Mouse (Mus musculus) large intestine, adult 2 months (tissue): ENCODE measurements around the gene Tmem26. TPM values are rescaled to one million over a fixed set of nuclear protein-coding genes. Genes with fewer than 3 reads are reported as not detected.

Source experiments
- DNase-seq: peaks from one replicate; pipeline ENCODE4 v3.0.0-alpha.2; 2012; ENCODE audit warnings: low read depth, low spot score
- WGBS: fragments of 180-500 bp; shearing (Covaris S2); methylation state at CpG from one replicate; pipeline ENCODE4 v1.1.7; 2018; 5-methylcytosine and 5-hydroxymethylcytosine counted together
- polyA plus RNA-seq: library from polyadenylated mRNA; depleted of rRNA; stranded (reverse); fragments of >200 nt; gene quantifications from 2 replicates; pipeline ENCODE4 v1.2.3, GENCODE M21; 2012; rRNA removed

Gene Tmem26
- 0.35 and 0.59 TPM in 2 replicates for polyA plus RNA-seq

- DNase-seq = no peak
- WGBS = 2% methylated on average over 32 of the region's 32 CpGs
Measured at GRCm38 (mm10) chr10:68723568-68724360, at the start of gene Tmem26. Gene Tmem26, plus strand, starts transcription at chr10:68723646.

GRCm38 (mm10) chr10:68678678-68679077 is 44.8 kb upstream of the Tmem26 start:
- no peak for DNase-seq
- 79% methylated on average over 4 of the region's 4 CpGs for WGBS

- WGBS = 72% methylated on average over 4 of the region's 4 CpGs
- no peak for DNase-seq
Measured at GRCm38 (mm10) chr10:68681233-68681632, 42.2 kb upstream of the Tmem26 start.

GRCm38 (mm10) chr10:68685510-68685909 is 37.9 kb upstream of the Tmem26 start:
- no peak for DNase-seq

- DNase-seq = no peak
- 73% methylated on average over 7 of the region's 7 CpGs for WGBS
Measured at GRCm38 (mm10) chr10:68691116-68691515, 32.3 kb upstream of the Tmem26 start.

- 94% methylated on average over 1 of the region's 1 CpGs for WGBS
- no peak for DNase-seq
Measured at GRCm38 (mm10) chr10:68692401-68692800, 31.0 kb upstream of the Tmem26 start.

GRCm38 (mm10) chr10:68695760-68696336 is 27.6 kb upstream of the Tmem26 start:
- DNase-seq = no peak

GRCm38 (mm10) chr10:68704268-68704667 is 19.2 kb upstream of the Tmem26 start:
- DNase-seq = no peak
- WGBS = 74% methylated on average over 2 of the region's 2 CpGs

GRCm38 (mm10) chr10:68705471-68706036 is 17.9 kb upstream of the Tmem26 start:
- no peak for DNase-seq
- 75% methylated on average over 4 of the region's 4 CpGs for WGBS

GRCm38 (mm10) chr10:68707014-68707852 is 16.2 kb upstream of the Tmem26 start:
- no peak for DNase-seq
- 74% methylated on average over 3 of the region's 3 CpGs for WGBS

- WGBS = 81% methylated on average over 2 of the region's 2 CpGs
Measured at GRCm38 (mm10) chr10:68712926-68713325, 10.5 kb upstream of the Tmem26 start.

GRCm38 (mm10) chr10:68714302-68714701 is 9.1 kb upstream of the Tmem26 start:
- WGBS = 75% methylated on average over 3 of the region's 3 CpGs
- no peak for DNase-seq

More at GRCm38 (mm10) chr10:68712926-68713325, 10.5 kb upstream of the Tmem26 start:
- DNase-seq = no peak

- DNase-seq = no peak
- WGBS = 94% methylated on average over 3 of the region's 3 CpGs
Measured at GRCm38 (mm10) chr10:68715396-68715795, 8.1 kb upstream of the Tmem26 start.

GRCm38 (mm10) chr10:68718375-68718774 is 5.1 kb upstream of the Tmem26 start:
- no peak for DNase-seq
- WGBS = 82% methylated on average over 3 of the region's 3 CpGs

- 49% methylated on average over 5 of the region's 5 CpGs for WGBS
- no peak for DNase-seq
Measured at GRCm38 (mm10) chr10:68720887-68721400, 2.5 kb upstream of the Tmem26 start.

- 77% methylated on average over 7 of the region's 7 CpGs for WGBS
- no peak for DNase-seq
Measured at GRCm38 (mm10) chr10:68723015-68723414, 431 bp upstream of the Tmem26 start.

- WGBS = 2% methylated on average over 11 of the region's 11 CpGs
- no peak for DNase-seq
Measured at GRCm38 (mm10) chr10:68724361-68724720, 895 bp downstream of the Tmem26 start.

GRCm38 (mm10) chr10:68727464-68727863 is 4.0 kb downstream of the Tmem26 start:
- no peak for DNase-seq
- WGBS = 68% methylated on average over 5 of the region's 5 CpGs

GRCm38 (mm10) chr10:68735621-68736020 is 12.2 kb downstream of the Tmem26 start:
- no peak for DNase-seq
- WGBS = 82% methylated on average over 3 of the region's 3 CpGs

- WGBS = 66% methylated on average over 7 of the region's 7 CpGs
Measured at GRCm38 (mm10) chr10:68737391-68737790, 13.9 kb downstream of the Tmem26 start.

More at GRCm38 (mm10) chr10:68737391-68737790, 13.9 kb downstream of the Tmem26 start:
- no peak for DNase-seq
